Mouse (Mus musculus): ENCODE data around the gene Adamtsl1. TPM values are rescaled to one million over a fixed set of nuclear protein-coding genes. Genes with fewer than 3 reads are reported as not detected.

Gene Adamtsl1
- polyA plus RNA-seq, 1 experiment from 2014 or later: 4.9 TPM

DNA sequence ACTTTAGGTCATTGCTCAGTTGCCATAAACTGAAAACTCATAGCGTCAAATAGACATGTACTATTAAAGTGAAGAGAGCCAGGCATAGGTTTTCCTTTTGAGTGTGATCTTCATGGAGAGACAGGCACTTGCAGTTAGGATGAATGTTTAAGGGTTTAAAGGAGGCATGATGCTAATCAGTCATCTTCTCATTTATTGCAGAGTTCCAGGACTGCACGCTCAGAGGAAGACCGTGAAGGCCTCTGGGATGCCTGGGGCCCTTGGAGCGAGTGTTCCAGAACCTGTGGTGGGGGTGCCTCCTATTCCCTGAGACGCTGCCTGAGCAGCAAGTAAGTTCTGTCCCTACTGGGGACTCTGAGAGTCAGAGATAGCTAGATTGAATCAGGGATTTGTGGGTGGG lies 573.5 kb downstream of the Adamtsl1 start:
- no peak overlapping the region for H3K27ac ChIP-seq (ENCODE audit: low read depth, low read length)

DNA sequence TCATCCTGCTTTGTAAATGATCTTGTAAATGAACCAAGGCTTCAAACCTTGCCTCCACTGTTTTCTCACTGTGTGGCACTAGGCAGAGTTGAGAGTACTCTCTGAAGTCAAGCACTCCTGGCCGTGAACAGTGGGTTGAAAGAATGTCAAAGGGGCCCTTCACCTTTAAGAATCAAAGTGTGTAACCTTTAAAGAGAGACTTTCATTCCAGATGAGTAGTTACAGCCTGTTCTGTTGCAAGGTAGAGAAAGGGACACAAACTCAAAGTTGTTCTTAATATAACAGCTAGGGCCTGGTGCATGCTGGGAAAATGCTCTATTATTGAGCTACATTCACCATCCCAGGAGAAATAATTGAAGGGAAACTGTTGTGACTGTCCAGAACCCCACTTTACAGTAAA lies 589.2 kb downstream of the Adamtsl1 start:
- Histone ChIP-seq H3K4me2 (no peak overlapping the region), H3K27ac (ENCODE audit: low read depth, low read length) (no peak overlapping the region), H3K36me3 (ENCODE audit: control insufficient read depth, insufficient read depth, low read length) (no peaks in the 10 kb centered on the region), H3K27me3 (ENCODE audit: control insufficient read depth, insufficient read depth, low read length) (no peaks in the 10 kb centered on the region), H3K9ac (ENCODE audit: low read length) (no peak overlapping the region), H3K4me3 (ENCODE audit: low read depth, low read length) (no peak overlapping the region), H3K9me3 (ENCODE audit: control insufficient read depth, low read length) (no peaks in the 10 kb centered on the region), H3K4me1 (ENCODE audit: control insufficient read depth, insufficient read depth, low read length) (no peaks in the 10 kb centered on the region)
- ATAC-seq (ENCODE audit: low FRiP score) (no peak), DNase-seq (ENCODE audit: low spot score, missing footprints) (peak; percentile 56)
- 69% methylated on average over 1 of the region's 1 CpGs for WGBS

More for the DNA sequence above, 573.5 kb downstream of the Adamtsl1 start:
- no peaks in the 10 kb centered on the region for H3K27me3 ChIP-seq (ENCODE audit: control insufficient read depth, insufficient read depth, low read length)
- no peak overlapping the region for H3K9ac ChIP-seq (ENCODE audit: low read length)
- ATAC-seq (ENCODE audit: low FRiP score) (no peak), DNase-seq (ENCODE audit: low spot score, missing footprints) (peak; percentile 51)
- 78% methylated on average over 5 of the region's 5 CpGs for WGBS
- H3K9me3 ChIP-seq (ENCODE audit: control insufficient read depth, low read length): no peaks in the 10 kb centered on the region
- no peak overlapping the region for H3K4me3 ChIP-seq (ENCODE audit: low read depth, low read length)
- no peaks in the 10 kb centered on the region; the same call in 1 of the 2 replicates for H3K4me1 ChIP-seq (ENCODE audit: control insufficient read depth, insufficient read depth, low read length)
- H3K36me3 ChIP-seq (ENCODE audit: control insufficient read depth, insufficient read depth, low read length): no peaks in the 10 kb centered on the region
- no peak overlapping the region for H3K4me2 ChIP-seq

DNA sequence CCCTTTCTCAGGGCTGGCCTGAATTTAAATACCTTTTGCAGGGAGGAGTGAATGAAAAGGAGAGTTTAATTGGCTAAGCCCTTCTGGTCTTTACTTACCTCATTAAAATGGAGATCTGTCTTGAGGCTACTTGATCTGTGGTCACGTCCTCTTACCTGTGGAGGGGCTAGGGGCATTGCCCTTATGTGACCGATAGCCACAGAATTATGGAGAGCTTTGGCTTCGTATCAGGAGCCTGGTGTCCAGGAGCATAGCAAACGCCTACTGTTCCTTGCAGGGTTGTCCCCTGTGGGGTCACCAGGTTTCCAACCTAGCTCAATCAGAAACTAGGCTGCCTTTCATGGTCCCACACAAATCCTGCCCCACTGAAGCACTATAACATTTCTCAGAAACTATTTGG lies 594.4 kb downstream of the Adamtsl1 start:
- H3K36me3 ChIP-seq (ENCODE audit: control insufficient read depth, insufficient read depth, low read length): no peaks in the 10 kb centered on the region
- DNase-seq (ENCODE audit: low spot score, missing footprints) (peak; percentile 57), ATAC-seq (ENCODE audit: low FRiP score) (no peak)
- H3K4me3 ChIP-seq (ENCODE audit: low read depth, low read length): no peak overlapping the region
- WGBS: 89% methylated on average over 4 of the region's 4 CpGs
- H3K27me3 ChIP-seq (ENCODE audit: control insufficient read depth, insufficient read depth, low read length): no peaks in the 10 kb centered on the region
- no peak overlapping the region for H3K9ac ChIP-seq (ENCODE audit: low read length)
- H3K27ac ChIP-seq (ENCODE audit: low read depth, low read length): no peak overlapping the region
- no peaks in the 10 kb centered on the region for H3K4me1 ChIP-seq (ENCODE audit: control insufficient read depth, insufficient read depth, low read length)
- no peaks in the 10 kb centered on the region for H3K9me3 ChIP-seq (ENCODE audit: control insufficient read depth, low read length)
- H3K4me2 ChIP-seq: no peak overlapping the region

DNA sequence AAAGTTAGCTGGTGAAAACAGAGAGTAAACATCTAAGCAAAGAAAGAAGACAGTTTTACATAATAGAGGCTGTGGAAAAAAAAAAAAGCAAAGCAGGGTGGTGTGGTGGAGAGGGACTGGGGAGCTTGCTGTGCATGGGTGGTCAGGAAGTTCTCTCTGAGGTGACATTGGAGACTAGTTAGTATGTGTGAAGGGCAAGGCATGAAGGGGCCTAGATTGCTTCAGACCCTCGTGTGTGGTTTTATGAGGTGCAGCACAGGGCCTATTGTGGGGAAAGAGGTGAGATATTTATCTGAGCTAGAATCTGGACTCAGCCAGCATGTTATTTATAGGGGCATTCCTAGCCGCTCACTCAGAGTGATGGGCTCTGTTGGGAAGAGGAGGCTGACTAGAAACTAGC lies 605.1 kb downstream of the Adamtsl1 start:
- H3K4me1 ChIP-seq (ENCODE audit: control insufficient read depth, insufficient read depth, low read length): no peaks in the 10 kb centered on the region
- no peak overlapping the region for H3K9ac ChIP-seq (ENCODE audit: low read length)
- DNase-seq (ENCODE audit: low spot score, missing footprints) (peak; percentile 10), ATAC-seq (ENCODE audit: low FRiP score) (no peak)
- 68% methylated on average over 2 of the region's 2 CpGs for WGBS
- no peak overlapping the region for H3K27ac ChIP-seq (ENCODE audit: low read depth, low read length)
- H3K4me2 ChIP-seq: no peak overlapping the region
- no peaks in the 10 kb centered on the region for H3K27me3 ChIP-seq (ENCODE audit: control insufficient read depth, insufficient read depth, low read length)
- no peaks in the 10 kb centered on the region for H3K9me3 ChIP-seq (ENCODE audit: control insufficient read depth, low read length)
- no peaks in the 10 kb centered on the region for H3K36me3 ChIP-seq (ENCODE audit: control insufficient read depth, insufficient read depth, low read length)
- H3K4me3 ChIP-seq (ENCODE audit: low read depth, low read length): no peak overlapping the region

DNA sequence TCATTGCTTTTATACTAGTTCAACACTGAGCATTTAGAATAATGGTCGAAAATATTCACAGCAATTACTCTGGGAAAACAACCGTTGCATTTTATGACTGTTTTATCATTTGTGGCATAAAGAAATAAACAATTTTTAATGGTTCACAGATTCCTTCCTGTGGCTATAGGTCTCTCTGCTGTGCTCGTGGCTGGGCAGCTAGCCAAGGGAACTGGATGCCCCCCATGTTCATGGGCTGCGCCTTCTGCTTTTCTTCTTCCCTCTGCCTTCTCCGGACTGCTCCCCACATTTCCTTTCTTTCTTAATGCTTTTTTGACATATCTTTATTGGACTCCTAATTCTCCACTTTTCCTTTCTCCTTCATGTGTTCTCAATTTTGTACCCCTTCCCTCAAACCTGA lies 608.5 kb downstream of the Adamtsl1 start:
- Histone ChIP-seq H3K27me3 (ENCODE audit: control insufficient read depth, insufficient read depth, low read length) (no peaks in the 10 kb centered on the region), H3K27ac (ENCODE audit: low read depth, low read length) (no peak overlapping the region), H3K4me3 (ENCODE audit: low read depth, low read length) (no peak overlapping the region), H3K9me3 (ENCODE audit: control insufficient read depth, low read length) (no peaks in the 10 kb centered on the region), H3K4me2 (no peak overlapping the region), H3K36me3 (ENCODE audit: control insufficient read depth, insufficient read depth, low read length) (no peaks in the 10 kb centered on the region), H3K4me1 (ENCODE audit: control insufficient read depth, insufficient read depth, low read length) (no peaks in the 10 kb centered on the region), H3K9ac (ENCODE audit: low read length) (no peak overlapping the region)
- ATAC-seq (ENCODE audit: low FRiP score) (no peak), DNase-seq (ENCODE audit: low spot score, missing footprints) (no peak)
- 80% methylated on average over 5 of the region's 5 CpGs for WGBS

DNA sequence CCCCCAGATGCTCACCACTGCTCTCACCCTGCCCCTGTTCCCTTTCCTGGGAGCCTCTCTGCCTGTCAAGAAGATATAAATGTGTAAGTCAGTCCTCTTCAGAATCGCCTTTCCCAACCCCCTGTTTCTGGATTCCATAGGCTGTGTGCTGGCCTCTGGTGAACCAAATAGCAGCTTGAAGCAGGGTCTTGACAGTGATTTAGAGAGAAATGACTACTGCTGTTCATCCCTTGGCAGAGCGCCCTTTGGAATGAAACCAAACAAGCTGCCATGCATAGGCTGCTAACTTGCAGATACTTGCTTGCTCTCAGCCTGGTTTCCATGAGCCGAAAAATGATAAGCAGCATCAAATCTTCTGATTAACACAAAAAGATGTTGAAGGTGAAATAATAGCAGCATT lies 610.4 kb downstream of the Adamtsl1 start:
- H3K27ac ChIP-seq (ENCODE audit: low read depth, low read length): no peak overlapping the region

DNA sequence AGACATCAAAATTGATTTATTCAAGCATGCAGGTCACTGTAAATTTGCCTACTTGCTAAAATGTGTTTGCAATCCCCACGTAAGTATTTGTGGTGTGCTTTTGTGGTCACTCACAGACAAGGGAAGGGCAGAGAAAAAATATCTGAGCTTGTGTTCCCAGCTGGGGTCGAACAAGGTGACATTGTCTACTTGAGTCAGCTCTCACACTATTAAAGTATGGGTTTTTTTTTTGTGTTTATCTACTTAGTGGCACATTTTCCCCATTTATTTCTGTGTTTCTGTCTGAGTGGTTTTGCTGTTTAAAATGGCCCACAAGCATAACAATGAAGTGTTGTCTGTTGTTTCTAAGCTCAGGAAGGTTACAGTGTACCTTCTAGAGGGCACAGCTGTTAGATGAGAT lies 612.7 kb downstream of the Adamtsl1 start:
- Histone ChIP-seq H3K27me3 (ENCODE audit: control insufficient read depth, insufficient read depth, low read length) (no peaks in the 10 kb centered on the region), H3K4me1 (ENCODE audit: control insufficient read depth, insufficient read depth, low read length) (no peaks in the 10 kb centered on the region), H3K4me3 (ENCODE audit: low read depth, low read length) (no peak overlapping the region), H3K27ac (ENCODE audit: low read depth, low read length) (no peak overlapping the region), H3K9ac (ENCODE audit: low read length) (no peak overlapping the region), H3K4me2 (no peak overlapping the region), H3K36me3 (ENCODE audit: control insufficient read depth, insufficient read depth, low read length) (no peaks in the 10 kb centered on the region), H3K9me3 (ENCODE audit: control insufficient read depth, low read length) (no peaks in the 10 kb centered on the region)
- ATAC-seq (ENCODE audit: low FRiP score) (no peak), DNase-seq (ENCODE audit: low spot score, missing footprints) (no peak)
- 73% methylated on average over 2 of the region's 2 CpGs for WGBS

More for the DNA sequence above, 610.4 kb downstream of the Adamtsl1 start:
- H3K9me3 ChIP-seq (ENCODE audit: control insufficient read depth, low read length): no peaks in the 10 kb centered on the region
- H3K36me3 ChIP-seq (ENCODE audit: control insufficient read depth, insufficient read depth, low read length): no peaks in the 10 kb centered on the region
- no peak for ATAC-seq (ENCODE audit: low FRiP score)
- no peaks in the 10 kb centered on the region for H3K27me3 ChIP-seq (ENCODE audit: control insufficient read depth, insufficient read depth, low read length)
- H3K4me2 ChIP-seq: no peak overlapping the region
- DNase-seq (ENCODE audit: low spot score, missing footprints): no peak
- WGBS: 67% methylated on average over 3 of the region's 3 CpGs
- no peak overlapping the region for H3K4me3 ChIP-seq (ENCODE audit: low read depth, low read length)
- H3K4me1 ChIP-seq (ENCODE audit: control insufficient read depth, insufficient read depth, low read length): no peaks in the 10 kb centered on the region
- H3K9ac ChIP-seq (ENCODE audit: low read length): no peak overlapping the region

DNA sequence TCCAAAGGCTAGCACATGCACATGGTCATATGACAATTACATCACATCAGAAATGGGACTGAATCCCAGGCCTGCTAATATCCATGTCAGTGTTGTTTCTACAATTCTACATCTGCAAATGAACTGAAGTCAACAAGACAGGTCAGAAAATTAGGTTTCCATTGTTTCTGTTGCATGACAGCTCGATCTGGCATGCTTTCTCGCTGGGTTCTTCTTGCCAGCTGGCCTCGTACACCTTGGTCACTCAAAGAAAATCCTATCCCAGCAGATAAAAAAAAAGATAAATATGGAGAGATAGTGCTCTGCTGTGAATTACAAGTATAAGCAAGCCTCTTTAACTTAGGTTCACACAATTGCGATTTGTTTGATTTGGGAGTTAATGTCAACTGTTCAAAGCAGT lies 644.6 kb downstream of the Adamtsl1 start:
- Histone ChIP-seq H3K27ac (ENCODE audit: low read depth, low read length) (no peak overlapping the region), H3K9me3 (ENCODE audit: control insufficient read depth, low read length) (no peaks in the 10 kb centered on the region), H3K27me3 (ENCODE audit: control insufficient read depth, insufficient read depth, low read length) (no peaks in the 10 kb centered on the region), H3K36me3 (ENCODE audit: control insufficient read depth, insufficient read depth, low read length) (no peaks in the 10 kb centered on the region), H3K4me3 (ENCODE audit: low read depth, low read length) (no peak overlapping the region), H3K4me2 (no peak overlapping the region), H3K9ac (ENCODE audit: low read length) (no peak overlapping the region), H3K4me1 (ENCODE audit: control insufficient read depth, insufficient read depth, low read length) (no peaks in the 10 kb centered on the region)
- ATAC-seq (ENCODE audit: low FRiP score) (no peak), DNase-seq (ENCODE audit: low spot score, missing footprints) (no peak)
- WGBS: 89% methylated on average over 4 of the region's 4 CpGs

DNA sequence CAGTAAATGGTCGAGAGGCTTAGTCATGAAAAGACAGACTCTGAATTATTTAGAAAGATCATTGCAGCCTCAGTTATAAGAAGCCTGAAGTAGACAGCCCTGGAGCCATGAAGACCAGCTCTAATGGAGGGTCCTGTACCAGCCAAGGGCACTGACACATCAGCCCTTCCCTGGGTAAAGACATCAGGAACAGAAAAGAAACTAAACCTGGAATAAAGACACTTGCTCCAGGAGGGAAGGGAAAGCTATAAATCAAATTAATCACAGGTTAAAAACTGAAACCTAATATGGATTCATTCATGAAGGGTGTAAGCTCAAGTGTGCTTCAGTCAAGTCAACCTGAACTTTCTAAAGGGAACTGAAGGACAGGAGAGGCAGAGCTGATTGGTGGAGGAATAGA lies 645.4 kb downstream of the Adamtsl1 start:
- Histone ChIP-seq H3K9ac (ENCODE audit: low read length) (no peak overlapping the region), H3K4me3 (ENCODE audit: low read depth, low read length) (no peak overlapping the region), H3K4me1 (ENCODE audit: control insufficient read depth, insufficient read depth, low read length) (no peaks in the 10 kb centered on the region), H3K36me3 (ENCODE audit: control insufficient read depth, insufficient read depth, low read length) (no peaks in the 10 kb centered on the region), H3K27ac (ENCODE audit: low read depth, low read length) (no peak overlapping the region), H3K9me3 (ENCODE audit: control insufficient read depth, low read length) (no peaks in the 10 kb centered on the region), H3K27me3 (ENCODE audit: control insufficient read depth, insufficient read depth, low read length) (no peaks in the 10 kb centered on the region), H3K4me2 (no peak overlapping the region)
- DNase-seq (ENCODE audit: low spot score, missing footprints) (no peak), ATAC-seq (ENCODE audit: low FRiP score) (no peak)
- WGBS: 71% methylated on average over 1 of the region's 1 CpGs

DNA sequence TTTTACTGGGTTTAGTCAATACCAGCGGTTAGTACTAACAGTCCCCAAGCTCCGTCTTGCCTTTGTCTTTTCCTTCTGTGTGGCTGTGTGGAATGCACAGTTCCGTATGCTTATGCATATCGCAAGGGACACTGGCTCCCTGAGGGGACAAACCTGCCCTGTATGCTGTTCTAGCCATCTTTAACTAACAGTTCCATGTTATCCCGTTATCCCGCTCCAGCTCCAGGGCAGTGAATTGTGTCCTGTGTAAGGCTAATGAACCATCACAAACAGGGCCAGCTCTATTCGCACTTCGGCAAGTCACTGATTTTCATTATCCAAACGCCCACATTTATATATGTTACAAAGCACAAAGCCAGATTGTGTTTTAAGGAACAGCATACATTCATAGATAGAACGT lies 656.8 kb downstream of the Adamtsl1 start:
- H3K36me3 ChIP-seq (ENCODE audit: control insufficient read depth, insufficient read depth, low read length): no peaks in the 10 kb centered on the region
- ATAC-seq (ENCODE audit: low FRiP score) (0 out of 2 replicates have a peak, but pooled peaks have one; percentile 38), DNase-seq (ENCODE audit: low spot score, missing footprints) (no peak)
- H3K9me3 ChIP-seq (ENCODE audit: control insufficient read depth, low read length): no peaks in the 10 kb centered on the region; the same call in 1 of the 2 replicates
- H3K27me3 ChIP-seq (ENCODE audit: control insufficient read depth, insufficient read depth, low read length): no peaks in the 10 kb centered on the region
- no peaks in the 10 kb centered on the region for H3K4me1 ChIP-seq (ENCODE audit: control insufficient read depth, insufficient read depth, low read length)
- H3K27ac ChIP-seq (ENCODE audit: low read depth, low read length): no peak overlapping the region
- 77% methylated on average over 10 of the region's 10 CpGs for WGBS
- no peak overlapping the region for H3K4me3 ChIP-seq (ENCODE audit: low read depth, low read length)
- no peak overlapping the region for H3K4me2 ChIP-seq
- H3K9ac ChIP-seq (ENCODE audit: low read length): no peak overlapping the region
